Mouse (Mus musculus): ENCODE measurements around the gene Sirt1. TPM values are rescaled to one million over a fixed set of nuclear protein-coding genes. Genes with fewer than 3 reads are reported as not detected.

Gene Sirt1
- 7.0 and 7.9 TPM in 2 replicates for polyA plus RNA-seq (2014; fragmentation: Nextera tagmentation; extraction: Ambion mirVana)

- peak within 1 kb of the TSS; percentile 69 for H3K4me3 ChIP-seq (ENCODE audit: low read depth, low read length)
- no peaks in the 10 kb centered on the region for H3K36me3 ChIP-seq (ENCODE audit: control insufficient read depth, insufficient read depth, low read length)
- no peak within 1 kb of the TSS for H3K27ac ChIP-seq (ENCODE audit: low read depth, low read length)
- peaks cover 6% of the 10 kb centered on the region; the same call in 1 of the 2 replicates for H3K4me1 ChIP-seq (replicated peaks; ENCODE audit: control insufficient read depth, insufficient read depth, low read length)
- H3K4me2 ChIP-seq, result peak within 1 kb of the TSS; percentile 93
- WGBS, result 5% methylated on average over 24 of the region's 24 CpGs
- ATAC-seq (replicated peaks; ENCODE audit: low FRiP score) (no peak), DNase-seq (ENCODE audit: low spot score) (no peak)
- no peaks in the 10 kb centered on the region for H3K9me3 ChIP-seq (ENCODE audit: control insufficient read depth, low read length)
- H3K9ac ChIP-seq (ENCODE audit: low read depth, low read length), result peak within 1 kb of the TSS; percentile 72
- H3K27me3 ChIP-seq (replicated peaks; ENCODE audit: control insufficient read depth, insufficient read depth, low read length), result no peaks in the 10 kb centered on the region; the same call in 1 of the 2 replicates
These were observed at the start of gene Sirt1 for GRCm38 (mm10) chr10:63381498-63382280. Sirt1 (minus strand) TSS chr10:63381704.

GRCm38 (mm10) chr10:63429785-63430305 is 48.3 kb upstream of the Sirt1 start, which contains the start of gene Ctnna3:
Ctnna3 (plus strand) TSS chr10:63430098.
- peak within 1 kb of the TSS; percentile 87 for H3K9ac ChIP-seq (ENCODE audit: low read depth, low read length)
- H3K4me3 ChIP-seq (ENCODE audit: low read depth, low read length), result peak within 1 kb of the TSS; percentile 82
- WGBS, result under 1% methylated on average over 55 of the region's 55 CpGs
- H3K27me3 ChIP-seq (replicated peaks; ENCODE audit: control insufficient read depth, insufficient read depth, low read length), result no peaks in the 10 kb centered on the region
- H3K4me1 ChIP-seq (replicated peaks; ENCODE audit: control insufficient read depth, insufficient read depth, low read length), result peaks cover 4% of the 10 kb centered on the region; the same call in 1 of the 2 replicates
- ATAC-seq (replicated peaks; ENCODE audit: low FRiP score) (peak; percentile 92), DNase-seq (ENCODE audit: low spot score) (peak; percentile 88)
- peak within 1 kb of the TSS; percentile 79 for H3K27ac ChIP-seq (ENCODE audit: low read depth, low read length)
- peak within 1 kb of the TSS; percentile 90 for H3K4me2 ChIP-seq
- no peaks in the 10 kb centered on the region for H3K9me3 ChIP-seq (ENCODE audit: control insufficient read depth, low read length)
- no peaks in the 10 kb centered on the region for H3K36me3 ChIP-seq (ENCODE audit: control insufficient read depth, insufficient read depth, low read length)

GRCm38 (mm10) chr10:63429380-63429779 is 47.9 kb upstream of the Sirt1 start:
- peak overlapping the region; percentile 79 for H3K27ac ChIP-seq (ENCODE audit: low read depth, low read length)
- H3K9ac ChIP-seq (ENCODE audit: low read depth, low read length), result peak overlapping the region; percentile 87
- H3K9me3 ChIP-seq (ENCODE audit: control insufficient read depth, low read length), result no peaks in the 10 kb centered on the region
- H3K36me3 ChIP-seq (ENCODE audit: control insufficient read depth, insufficient read depth, low read length), result no peaks in the 10 kb centered on the region
- H3K27me3 ChIP-seq (replicated peaks; ENCODE audit: control insufficient read depth, insufficient read depth, low read length), result no peaks in the 10 kb centered on the region
- ATAC-seq (replicated peaks; ENCODE audit: low FRiP score), result peak; percentile 88
- under 1% methylated on average over 34 of the region's 34 CpGs for WGBS
- peak overlapping the region; percentile 90 for H3K4me2 ChIP-seq
- peaks cover 4% of the 10 kb centered on the region; the same call in 1 of the 2 replicates for H3K4me1 ChIP-seq (replicated peaks; ENCODE audit: control insufficient read depth, insufficient read depth, low read length)
- DNase-seq (ENCODE audit: low spot score), result peak; percentile 100
- H3K4me3 ChIP-seq (ENCODE audit: low read depth, low read length), result peak overlapping the region; percentile 82

GRCm38 (mm10) chr10:63429023-63429340 is 47.5 kb upstream of the Sirt1 start:
- Histone ChIP-seq H3K27ac (ENCODE audit: low read depth, low read length) (no peak overlapping the region), H3K4me2 (peak overlapping the region; percentile 90), H3K9ac (ENCODE audit: low read depth, low read length) (peak overlapping the region; percentile 61), H3K27me3 (replicated peaks; ENCODE audit: control insufficient read depth, insufficient read depth, low read length) (no peaks in the 10 kb centered on the region), H3K9me3 (ENCODE audit: control insufficient read depth, low read length) (no peaks in the 10 kb centered on the region), H3K4me1 (replicated peaks; ENCODE audit: control insufficient read depth, insufficient read depth, low read length) (peaks cover 4% of the 10 kb centered on the region; the same call in 1 of the 2 replicates), H3K36me3 (ENCODE audit: control insufficient read depth, insufficient read depth, low read length) (no peaks in the 10 kb centered on the region), H3K4me3 (ENCODE audit: low read depth, low read length) (peak overlapping the region; percentile 82)
- ATAC-seq (replicated peaks; ENCODE audit: low FRiP score) (no peak), DNase-seq (ENCODE audit: low spot score) (no peak)
- 3% methylated on average over 11 of the region's 11 CpGs for WGBS

GRCm38 (mm10) chr10:63428243-63429022 is 46.9 kb upstream of the Sirt1 start:
- DNase-seq (ENCODE audit: low spot score) (peak; percentile 54), ATAC-seq (replicated peaks; ENCODE audit: low FRiP score) (no peak)
- WGBS, result 21% methylated on average over 19 of the region's 19 CpGs
- H3K4me2 ChIP-seq, result peak overlapping the region; percentile 90
- H3K4me1 ChIP-seq (replicated peaks; ENCODE audit: control insufficient read depth, insufficient read depth, low read length), result peaks cover 4% of the 10 kb centered on the region; the same call in 1 of the 2 replicates
- H3K9ac ChIP-seq (ENCODE audit: low read depth, low read length), result peak overlapping the region; percentile 61
- no peak overlapping the region for H3K27ac ChIP-seq (ENCODE audit: low read depth, low read length)
- H3K27me3 ChIP-seq (replicated peaks; ENCODE audit: control insufficient read depth, insufficient read depth, low read length), result no peaks in the 10 kb centered on the region
- no peaks in the 10 kb centered on the region for H3K9me3 ChIP-seq (ENCODE audit: control insufficient read depth, low read length)
- peak overlapping the region; percentile 82 for H3K4me3 ChIP-seq (ENCODE audit: low read depth, low read length)
- H3K36me3 ChIP-seq (ENCODE audit: control insufficient read depth, insufficient read depth, low read length), result no peaks in the 10 kb centered on the region

- DNase-seq (ENCODE audit: low spot score), result no peak
- Histone ChIP-seq H3K27ac (ENCODE audit: low read depth, low read length) (no peak overlapping the region), H3K4me2 (no peak overlapping the region), H3K9ac (ENCODE audit: low read depth, low read length) (no peak overlapping the region), H3K27me3 (replicated peaks; ENCODE audit: control insufficient read depth, insufficient read depth, low read length) (no peaks in the 10 kb centered on the region), H3K9me3 (ENCODE audit: control insufficient read depth, low read length) (no peaks in the 10 kb centered on the region), H3K4me1 (replicated peaks; ENCODE audit: control insufficient read depth, insufficient read depth, low read length) (peaks cover 9% of the 10 kb centered on the region), H3K36me3 (ENCODE audit: control insufficient read depth, insufficient read depth, low read length) (no peaks in the 10 kb centered on the region), H3K4me3 (ENCODE audit: low read depth, low read length) (no peak overlapping the region)
- 75% methylated on average over 8 of the region's 8 CpGs for WGBS
- no peak for ATAC-seq (replicated peaks; ENCODE audit: low FRiP score)
These were observed 45.6 kb upstream of the Sirt1 start for GRCm38 (mm10) chr10:63427146-63427545.

GRCm38 (mm10) chr10:63424475-63424814 is 42.9 kb upstream of the Sirt1 start:
- no peak for DNase-seq (ENCODE audit: low spot score)

GRCm38 (mm10) chr10:63423591-63424474 is 42.3 kb upstream of the Sirt1 start:
- Histone ChIP-seq H3K4me3 (ENCODE audit: low read depth, low read length) (no peak overlapping the region), H3K4me2 (no peak overlapping the region; the same call in 1 of the 2 replicates), H3K9me3 (ENCODE audit: control insufficient read depth, low read length) (no peaks in the 10 kb centered on the region), H3K27me3 (replicated peaks; ENCODE audit: control insufficient read depth, insufficient read depth, low read length) (no peaks in the 10 kb centered on the region), H3K9ac (ENCODE audit: low read depth, low read length) (no peak overlapping the region), H3K27ac (ENCODE audit: low read depth, low read length) (0 out of 2 replicates have a peak overlapping the region, but pooled peaks have one; percentile 47), H3K36me3 (ENCODE audit: control insufficient read depth, insufficient read depth, low read length) (no peaks in the 10 kb centered on the region), H3K4me1 (replicated peaks; ENCODE audit: control insufficient read depth, insufficient read depth, low read length) (peaks cover 9% of the 10 kb centered on the region)
- 59% methylated on average over 9 of the region's 9 CpGs for WGBS
- no peak for DNase-seq (ENCODE audit: low spot score)
- peak; percentile 86 for ATAC-seq (replicated peaks; ENCODE audit: low FRiP score)

More at GRCm38 (mm10) chr10:63424475-63424814, 42.9 kb upstream of the Sirt1 start:
- H3K36me3 ChIP-seq (ENCODE audit: control insufficient read depth, insufficient read depth, low read length), result no peaks in the 10 kb centered on the region
- H3K4me3 ChIP-seq (ENCODE audit: low read depth, low read length), result no peak overlapping the region
- no peak overlapping the region for H3K27ac ChIP-seq (ENCODE audit: low read depth, low read length)
- no peaks in the 10 kb centered on the region for H3K27me3 ChIP-seq (replicated peaks; ENCODE audit: control insufficient read depth, insufficient read depth, low read length)
- ATAC-seq (replicated peaks; ENCODE audit: low FRiP score), result no peak; the same call in 1 of the 2 replicates
- peaks cover 9% of the 10 kb centered on the region for H3K4me1 ChIP-seq (replicated peaks; ENCODE audit: control insufficient read depth, insufficient read depth, low read length)
- no peaks in the 10 kb centered on the region for H3K9me3 ChIP-seq (ENCODE audit: control insufficient read depth, low read length)
- H3K9ac ChIP-seq (ENCODE audit: low read depth, low read length), result no peak overlapping the region
- H3K4me2 ChIP-seq, result no peak overlapping the region
